Mouse (Mus musculus): ENCODE measurements around the gene Phlda1.

- TF ChIP-seq CTCF (IDR thresholded peaks at IDR 0.05; ENCODE audit: borderline replicate concordance, insufficient read depth, low read length) (no peak), POLR2A (IDR thresholded peaks at IDR 0.05; ENCODE audit: low read depth, low read length) (no peak)
These were observed 6.0 kb downstream of the Phlda1 start for GRCm38 (mm10) chr10:111512036-111512568.
